Mouse (Mus musculus) ES-E14 (cell line): ENCODE data around the gene Lta.

Experiments used
- HCFC1 ChIP-seq: IDR thresholded peaks from 2 replicates; pipeline ENCODE4 v1.6.1; 2012; ENCODE audit warnings: low read length, inconsistent platforms, borderline replicate concordance; ENCODE audit not compliant: insufficient read depth
- MAFK ChIP-seq: IDR thresholded peaks from 2 replicates; pipeline ENCODE4 v1.6.1; 2014; ENCODE audit warnings: mild to moderate bottlenecking, low read depth, low read length, inconsistent platforms; ENCODE audit not compliant: insufficient read depth
- ZNF384 ChIP-seq: IDR thresholded peaks from 2 replicates; pipeline ENCODE4 v1.6.1; 2012; ENCODE audit warnings: low read depth, low read length, inconsistent platforms

DNA sequence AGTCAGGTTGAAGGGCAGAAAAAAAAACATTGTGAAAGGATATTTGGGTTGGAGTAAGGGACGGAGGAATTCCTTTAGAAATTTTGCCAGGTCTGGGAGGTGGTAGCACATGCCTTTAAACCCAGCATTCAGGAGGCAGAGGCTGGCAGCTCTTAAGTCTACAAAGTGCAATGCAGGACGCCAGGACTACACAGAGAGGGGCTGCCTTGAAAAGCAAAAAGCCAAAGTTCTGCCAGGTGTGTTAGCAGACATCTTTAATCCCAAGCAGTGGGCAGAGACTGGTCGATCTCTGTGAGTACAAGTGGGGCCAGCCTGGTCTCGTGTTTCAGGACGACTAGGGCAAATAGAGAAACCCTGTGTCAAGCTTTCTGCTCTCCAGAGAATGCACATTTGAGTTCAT lies 46.8 kb upstream of the Lta start:
- no peak for TF ChIP-seq MAFK
- TF ChIP-seq HCFC1: no peak
- no peak for TF ChIP-seq ZNF384
